Mouse (Mus musculus) liver, adult 2 months (tissue): Measurements from ENCODE around the gene Adss. TPM values are rescaled to one million over a fixed set of nuclear protein-coding genes. Genes with fewer than 3 reads are reported as not detected.

Source experiments
- DNase-seq: peaks from one replicate; pipeline ENCODE4 v3.0.0-alpha.2; 2011; ENCODE audit warnings: low read depth, low spot score; ENCODE audit errors: extremely low read depth
- H3K27ac ChIP-seq: fragments of 200-500 bp; replicated peaks from 2 replicates; pipeline ENCODE4 v1.5.1; 2012; ENCODE audit warnings: low read depth, mild to moderate bottlenecking, control low read depth, inconsistent platforms, low read length; ENCODE audit not compliant: insufficient read depth
- H3K27me3 ChIP-seq: fragments of 200-500 bp; 2 replicates; pipeline ENCODE4 v1.6.1; 2012; ENCODE audit warnings: mild to moderate bottlenecking, moderate library complexity, low read length, inconsistent platforms; ENCODE audit not compliant: control insufficient read depth, insufficient read depth
- H3K36me3 ChIP-seq: fragments of 200-500 bp; 2 replicates; pipeline ENCODE4 v1.6.1; 2012; ENCODE audit warnings: low read length, inconsistent platforms; ENCODE audit not compliant: control insufficient read depth, insufficient read depth
- H3K4me1 ChIP-seq: fragments of 200-500 bp; 2 replicates; pipeline ENCODE4 v1.6.1; 2011; ENCODE audit warnings: low read length; ENCODE audit not compliant: control insufficient read depth, insufficient read depth
- H3K4me3 ChIP-seq: fragments of 200-500 bp; 2 replicates; pipeline ENCODE4 v1.5.1; 2011; ENCODE audit warnings: low read depth, mild to moderate bottlenecking, control low read depth, low read length, moderate library complexity; ENCODE audit not compliant: insufficient read depth
- H3K79me2 ChIP-seq: fragments of 200-500 bp; 2 replicates; pipeline ENCODE4 v1.6.1; 2012; ENCODE audit warnings: inconsistent platforms, mild to moderate bottlenecking, low read length, moderate library complexity; ENCODE audit not compliant: control insufficient read depth, insufficient read depth
- H3K9ac ChIP-seq: fragments of 200-500 bp; 2 replicates; pipeline ENCODE4 v1.6.1; 2012; ENCODE audit warnings: low read depth, mild to moderate bottlenecking, control low read depth, inconsistent platforms, low read length
- CTCF ChIP-seq: fragments of 200-500 bp; IDR thresholded peaks from 2 replicates; pipeline ENCODE4 v1.5.1; 2011; ENCODE audit warnings: low read depth, low read length, control low read depth
- POLR2A ChIP-seq: fragments of 200-500 bp; IDR thresholded peaks from 2 replicates; pipeline ENCODE4 v1.6.1; 2011; ENCODE audit warnings: low read length, control low read depth; ENCODE audit not compliant: insufficient read depth; ENCODE audit errors: extremely low read depth
- WGBS: fragments of 180-500 bp; shearing (Covaris S2); methylation state at CpG from one replicate; pipeline ENCODE4 v1.1.7; 2018; 5-methylcytosine and 5-hydroxymethylcytosine counted together
- polyA plus RNA-seq: library from polyadenylated mRNA; depleted of rRNA; stranded (reverse); fragments of >200 nt; gene quantifications from 2 replicates; pipeline ENCODE4 v1.2.3, GENCODE M21; 2012
- total RNA-seq: library from RNA; depleted of rRNA; stranded (reverse); fragments of >200 nt; gene quantifications from 2 replicates; pipeline ENCODE4 v1.2.3, GENCODE M21; 2014

The Adss gene
- total and polyA plus RNA-seq, 2 experiments: 11.1 to 43.2 TPM

GRCm38 (mm10) chr1:177753496-177753895 lies 42.8 kb downstream of the Adss start:
- 84% methylated on average over 1 of the region's 1 CpGs for WGBS
- H3K27ac ChIP-seq: no peak overlapping the region
- no peaks in the 10 kb centered on the region for H3K79me2 ChIP-seq
- H3K9ac ChIP-seq: no peak overlapping the region
- no peaks in the 10 kb centered on the region for H3K4me1 ChIP-seq
- no peaks in the 10 kb centered on the region; the same call in 1 of the 2 replicates for H3K36me3 ChIP-seq
- no peaks in the 10 kb centered on the region; the same call in 1 of the 2 replicates for H3K27me3 ChIP-seq
- TF ChIP-seq CTCF (no peak), POLR2A (no peak)
- no peak for DNase-seq
- H3K4me3 ChIP-seq: no peak overlapping the region

- Histone ChIP-seq H3K27ac (no peak overlapping the region), H3K27me3 (no peaks in the 10 kb centered on the region; the same call in 1 of the 2 replicates), H3K36me3 (no peaks in the 10 kb centered on the region), H3K9ac (no peak overlapping the region), H3K4me1 (no peaks in the 10 kb centered on the region), H3K79me2 (no peaks in the 10 kb centered on the region), H3K4me3 (no peak overlapping the region)
- TF ChIP-seq POLR2A: no peak
- no peak for TF ChIP-seq CTCF
- no peak for DNase-seq
- WGBS: 97% methylated on average over 6 of the region's 6 CpGs
Observed at GRCm38 (mm10) chr1:177747869-177748540, 48.3 kb downstream of the Adss start.

- Histone ChIP-seq H3K27ac (no peak overlapping the region), H3K4me3 (no peak overlapping the region), H3K4me1 (peaks cover 3% of the 10 kb centered on the region; the same call in 1 of the 2 replicates), H3K9ac (no peak overlapping the region), H3K27me3 (no peaks in the 10 kb centered on the region), H3K79me2 (no peaks in the 10 kb centered on the region), H3K36me3 (no peaks in the 10 kb centered on the region)
- WGBS: 80% methylated on average over 7 of the region's 7 CpGs
- no peak for TF ChIP-seq POLR2A
- TF ChIP-seq CTCF: no peak
- no peak for DNase-seq
Observed at GRCm38 (mm10) chr1:177744521-177745325, 51.6 kb downstream of the Adss start.

GRCm38 (mm10) chr1:177742119-177742518 lies 54.2 kb downstream of the Adss start:
- Histone ChIP-seq H3K27me3 (no peaks in the 10 kb centered on the region), H3K79me2 (no peaks in the 10 kb centered on the region), H3K4me3 (no peak overlapping the region), H3K27ac (no peak overlapping the region), H3K4me1 (peaks cover 3% of the 10 kb centered on the region; the same call in 1 of the 2 replicates), H3K9ac (no peak overlapping the region), H3K36me3 (no peaks in the 10 kb centered on the region)
- no peak for TF ChIP-seq CTCF
- no peak for TF ChIP-seq POLR2A
- WGBS: 19% methylated on average over 1 of the region's 1 CpGs
- DNase-seq: peak; percentile 79

GRCm38 (mm10) chr1:177740707-177741106 lies 55.6 kb downstream of the Adss start:
- Histone ChIP-seq H3K9ac (no peak overlapping the region), H3K4me3 (no peak overlapping the region), H3K36me3 (no peaks in the 10 kb centered on the region), H3K27me3 (no peaks in the 10 kb centered on the region), H3K79me2 (no peaks in the 10 kb centered on the region), H3K27ac (no peak overlapping the region), H3K4me1 (peaks cover 3% of the 10 kb centered on the region; the same call in 1 of the 2 replicates)
- TF ChIP-seq CTCF (no peak), POLR2A (no peak)
- WGBS: 39% methylated on average over 1 of the region's 1 CpGs
- DNase-seq: no peak
